Mouse (Mus musculus) spleen, adult 2 months (tissue): Measurements from ENCODE around the gene Eif5a.

ENCODE experiments used
- CTCF ChIP-seq: fragments of 200-500 bp; IDR thresholded peaks from 2 replicates; pipeline ENCODE4 v1.5.1; 2011; ENCODE audit warnings: mild to moderate bottlenecking, inconsistent platforms; ENCODE audit not compliant: insufficient read depth, insufficient read length, insufficient replicate concordance; ENCODE audit errors: extremely low read depth
- POLR2A ChIP-seq: fragments of 200-500 bp; IDR thresholded peaks from 2 replicates; pipeline ENCODE4 v1.6.1; 2011; ENCODE audit warnings: low read depth, low read length, inconsistent platforms

DNA sequence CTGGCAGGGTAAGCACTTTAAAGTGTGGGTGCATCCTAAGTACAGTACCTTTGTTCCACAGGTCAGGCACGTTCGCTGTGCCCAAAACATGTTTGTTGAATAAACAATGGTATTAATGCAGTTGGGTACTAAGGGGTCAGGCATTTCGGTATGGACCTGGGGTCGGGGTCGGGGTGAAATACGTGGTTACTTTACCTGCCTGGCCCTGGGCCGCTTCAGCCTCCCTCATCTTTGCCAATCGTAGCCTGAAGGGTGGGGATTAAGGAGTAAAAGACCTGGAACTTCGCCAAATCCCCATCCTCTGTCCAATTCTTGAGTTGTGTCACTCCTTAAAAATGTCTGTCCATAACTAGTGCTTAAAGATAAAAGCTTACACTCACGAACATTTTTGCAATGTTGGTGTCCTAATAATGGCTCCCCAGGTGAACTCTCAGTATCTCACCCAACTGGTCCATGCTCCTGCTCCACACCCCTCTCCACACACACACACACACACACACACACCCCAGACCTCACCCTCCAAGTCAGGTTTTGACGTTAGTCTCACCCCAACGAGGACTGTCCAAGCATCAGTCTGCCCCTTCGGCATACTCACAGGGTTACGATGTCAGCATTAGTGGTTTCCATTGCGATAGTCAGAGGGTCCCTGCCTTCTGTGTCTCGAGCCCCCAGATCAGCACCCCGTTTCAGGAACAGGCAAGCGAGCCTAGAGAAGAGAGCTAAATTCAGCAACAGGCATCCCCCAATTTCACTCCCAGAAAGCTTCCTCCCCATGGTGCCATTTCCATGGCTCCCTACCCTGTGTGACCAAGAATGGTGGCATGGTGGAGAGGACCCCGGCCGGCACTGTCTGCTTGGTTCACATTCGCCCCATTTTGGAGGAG is 39.7 kb downstream of the Eif5a start:
- TF ChIP-seq CTCF (no peak), POLR2A (no peak)
